Mouse (Mus musculus) stomach, embryonic 16.5 days (tissue): ENCODE measurements around the gene Misp. TPM values are rescaled to one million over a fixed set of nuclear protein-coding genes. Genes with fewer than 3 reads are reported as not detected.

Source experiments
- ATAC-seq: fragments of 200-750 bp; cut with Nextera tagmentation; 2 replicates; pipeline ENCODE4 v1.8.0; 2017; ENCODE audit warnings: moderate number of reproducible peaks, moderate TSS enrichment; ENCODE audit not compliant: insufficient read depth, low FRiP score
- H3K27ac ChIP-seq: fragments of 300-500 bp; sonication (generic); 2 replicates; pipeline ENCODE4 v1.5.1; 2014; ENCODE audit warnings: low read length
- H3K27me3 ChIP-seq: fragments of 300-500 bp; sonication (generic); 2 replicates; pipeline ENCODE4 v1.6.1; 2014; ENCODE audit warnings: low read length, control low read depth, mixed read lengths; ENCODE audit not compliant: control insufficient read depth, insufficient read depth
- H3K36me3 ChIP-seq: fragments of 300-500 bp; sonication (generic); 2 replicates; pipeline ENCODE4 v1.6.1; 2014; ENCODE audit warnings: low read length; ENCODE audit not compliant: control insufficient read depth, insufficient read depth
- H3K4me1 ChIP-seq: fragments of 300-500 bp; sonication (generic); 2 replicates; pipeline ENCODE4 v1.6.1; 2014; ENCODE audit warnings: low read length, control low read depth, mixed read lengths; ENCODE audit not compliant: control insufficient read depth, insufficient read depth
- H3K4me2 ChIP-seq: fragments of 300-500 bp; sonication (generic); 2 replicates; pipeline ENCODE4 v1.6.1; 2014; ENCODE audit warnings: low read depth, low read length, mixed read lengths
- H3K4me3 ChIP-seq: fragments of 300-500 bp; sonication (generic); replicated peaks from 2 replicates; pipeline ENCODE4 v1.5.1; 2014; ENCODE audit warnings: mild to moderate bottlenecking, low read length
- H3K9ac ChIP-seq: fragments of 300-500 bp; sonication (generic); 2 replicates; pipeline ENCODE4 v1.6.1; 2014; ENCODE audit warnings: low read length
- H3K9me3 ChIP-seq: fragments of 300-500 bp; sonication (generic); replicated peaks from 2 replicates; pipeline ENCODE4 v1.6.1; 2016; ENCODE audit warnings: low read length, control low read depth; ENCODE audit not compliant: control insufficient read depth
- WGBS: fragments of 180-500 bp; shearing (Covaris S2); extraction: QIAGEN DNeasy Blood & Tissue Kit; methylation state at CpG from one replicate; pipeline ENCODE4 v1.1.7; 2014; 5-methylcytosine and 5-hydroxymethylcytosine counted together
- polyA plus RNA-seq: library from polyadenylated mRNA; unstranded; fragments of >200 nt; fragmentation: Nextera tagmentation; extraction: Ambion mirVana; gene quantifications from 2 replicates; pipeline ENCODE4 v1.2.1, GENCODE M21; 2015

The Misp gene
- polyA plus RNA-seq, 1 experiment from 2014 or later, result 50.6 TPM

DNA sequence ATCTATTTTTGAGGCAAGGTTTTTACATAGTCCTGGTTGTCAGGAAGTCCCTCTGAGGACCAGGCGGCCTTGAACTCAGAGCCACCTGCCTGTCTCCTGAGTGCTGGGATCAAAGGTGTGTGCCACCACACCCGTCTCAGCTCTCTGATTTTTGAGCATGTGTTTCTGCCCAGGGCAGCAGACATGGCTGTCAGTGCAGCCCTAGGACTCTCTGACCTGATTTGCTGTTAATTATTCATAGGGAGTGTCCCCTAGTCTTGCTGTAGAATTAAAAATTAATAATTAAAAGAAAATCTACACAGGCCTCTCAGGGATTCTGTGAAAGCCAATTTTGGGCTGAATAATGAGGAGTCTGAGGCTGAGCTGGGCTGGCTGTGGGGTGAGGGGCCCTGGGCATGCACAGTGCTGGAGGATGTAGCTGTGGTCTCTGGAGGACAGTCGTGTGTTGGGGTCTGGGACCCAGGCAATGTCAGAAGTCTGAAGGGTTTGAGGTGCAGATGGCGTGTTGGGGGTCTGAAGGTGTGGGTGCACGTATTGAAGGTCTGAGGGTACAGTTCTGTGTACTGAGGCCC is 6.4 kb upstream of the Misp start:
- Histone ChIP-seq H3K27me3 (no peaks in the 10 kb centered on the region), H3K36me3 (0 out of 2 replicates have a peak, but pooled peaks cover 5% of the 10 kb centered on the region), H3K9me3 (no peaks in the 10 kb centered on the region), H3K9ac (no peak overlapping the region), H3K4me1 (0 out of 2 replicates have a peak, but pooled peaks cover 4% of the 10 kb centered on the region), H3K4me3 (no peak overlapping the region), H3K4me2 (no peak overlapping the region), H3K27ac (no peak overlapping the region)
- WGBS, result 72% methylated on average over 5 of the region's 5 CpGs
- no peak for ATAC-seq

DNA sequence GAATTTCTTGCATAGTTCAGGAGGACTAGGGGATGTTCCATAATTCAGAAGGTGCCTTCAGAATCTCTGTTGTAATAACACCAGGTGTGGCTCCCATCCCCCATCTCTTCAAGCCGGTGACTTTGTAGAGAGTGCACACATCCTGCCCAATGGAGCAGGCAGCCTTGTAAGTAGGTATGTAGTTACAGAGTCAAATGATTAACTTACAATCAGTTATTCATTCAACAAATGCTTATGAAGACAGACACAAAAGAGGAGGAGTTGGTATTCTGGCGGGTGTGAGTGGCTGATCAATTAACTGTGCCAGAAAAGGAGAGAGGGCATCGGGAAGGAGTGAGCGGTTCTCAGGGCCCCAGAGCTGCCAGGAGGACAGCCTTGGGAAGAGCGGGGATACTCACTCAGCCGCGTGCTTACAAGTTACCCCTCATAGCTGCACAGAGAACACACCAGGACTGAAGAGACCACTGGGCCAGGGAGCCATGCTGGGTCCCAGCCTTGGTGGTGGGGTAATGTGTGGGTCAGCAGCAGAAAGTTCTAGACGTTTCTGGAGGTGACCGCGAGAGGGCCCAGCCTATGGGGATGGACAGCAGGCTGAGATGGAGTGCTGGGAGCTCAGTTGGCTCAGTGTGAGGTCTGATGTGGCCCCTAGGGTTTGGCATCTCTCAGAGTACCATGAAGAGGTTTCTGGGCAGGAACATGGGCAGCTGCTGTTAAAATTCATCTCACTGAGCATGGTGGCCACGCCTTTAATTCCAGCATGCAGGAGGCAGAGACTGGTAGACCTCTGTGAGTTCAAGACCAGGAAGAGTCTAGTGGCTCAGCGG is 4.9 kb upstream of the Misp start:
- Histone ChIP-seq H3K4me3 (no peak overlapping the region), H3K27ac (no peak overlapping the region), H3K9me3 (no peaks in the 10 kb centered on the region), H3K4me1 (peaks cover 14% of the 10 kb centered on the region; the same call in 1 of the 2 replicates), H3K27me3 (no peaks in the 10 kb centered on the region), H3K9ac (no peak overlapping the region), H3K36me3 (0 out of 2 replicates have a peak, but pooled peaks cover 5% of the 10 kb centered on the region), H3K4me2 (no peak overlapping the region)
- no peak for ATAC-seq
- WGBS, result 84% methylated on average over 12 of the region's 12 CpGs

DNA sequence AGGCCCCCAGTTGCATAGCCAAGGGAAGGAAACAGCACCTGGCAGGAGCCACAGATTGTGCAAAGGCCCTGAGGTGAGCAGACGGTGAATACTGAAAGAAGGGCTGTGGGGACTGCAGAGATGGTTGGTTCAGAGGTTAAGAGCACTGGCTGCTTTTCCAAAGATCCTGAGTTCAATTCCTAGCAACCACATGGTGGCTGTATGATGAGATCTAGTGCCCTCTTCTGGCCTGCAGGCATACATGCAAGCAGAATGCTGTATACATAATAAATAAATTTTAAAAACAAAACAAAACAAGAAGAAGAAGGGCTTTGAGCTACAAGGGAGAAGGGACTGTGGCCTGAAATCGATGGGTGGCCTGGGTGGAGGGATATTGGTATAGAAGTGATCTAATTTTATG is 3.7 kb upstream of the Misp start:
- H3K27me3 ChIP-seq, result no peaks in the 10 kb centered on the region
- no peak overlapping the region for H3K4me3 ChIP-seq
- no peak for ATAC-seq
- no peak overlapping the region for H3K9ac ChIP-seq
- peaks cover 16% of the 10 kb centered on the region for H3K4me1 ChIP-seq
- H3K4me2 ChIP-seq, result no peak overlapping the region
- H3K9me3 ChIP-seq, result no peaks in the 10 kb centered on the region
- 0 out of 2 replicates have a peak, but pooled peaks cover 5% of the 10 kb centered on the region for H3K36me3 ChIP-seq
- H3K27ac ChIP-seq, result no peak overlapping the region; the same call in 1 of the 2 replicates
- WGBS, result 80% methylated on average over 2 of the region's 2 CpGs

DNA sequence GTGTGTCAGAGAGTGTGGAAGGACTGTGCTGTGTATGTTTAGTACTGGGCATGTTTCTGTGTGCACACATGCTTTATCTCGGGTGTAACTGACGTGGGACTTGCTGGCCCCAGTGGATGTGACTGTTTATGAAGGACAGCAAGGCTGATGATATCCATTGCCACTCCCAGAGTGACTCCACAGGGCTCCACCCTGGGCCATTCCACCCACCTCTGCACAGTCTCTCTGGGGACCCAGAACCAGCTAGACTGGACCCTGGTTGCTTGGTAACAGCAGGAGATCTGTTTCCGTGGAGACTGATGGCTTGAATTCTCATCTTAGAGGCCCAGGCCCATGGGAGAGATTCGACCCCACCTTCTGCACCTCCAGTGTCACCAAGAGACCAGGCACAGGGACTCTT is 2.6 kb upstream of the Misp start:
- WGBS, result 60% methylated on average over 4 of the region's 4 CpGs
- Histone ChIP-seq H3K27ac (0 out of 2 replicates have a peak overlapping the region, but pooled peaks have one; percentile 18), H3K4me2 (no peak overlapping the region), H3K4me1 (peaks cover 24% of the 10 kb centered on the region), H3K36me3 (0 out of 2 replicates have a peak, but pooled peaks cover 5% of the 10 kb centered on the region), H3K9me3 (no peaks in the 10 kb centered on the region), H3K9ac (no peak overlapping the region), H3K27me3 (no peaks in the 10 kb centered on the region), H3K4me3 (no peak overlapping the region)
- ATAC-seq, result no peak

DNA sequence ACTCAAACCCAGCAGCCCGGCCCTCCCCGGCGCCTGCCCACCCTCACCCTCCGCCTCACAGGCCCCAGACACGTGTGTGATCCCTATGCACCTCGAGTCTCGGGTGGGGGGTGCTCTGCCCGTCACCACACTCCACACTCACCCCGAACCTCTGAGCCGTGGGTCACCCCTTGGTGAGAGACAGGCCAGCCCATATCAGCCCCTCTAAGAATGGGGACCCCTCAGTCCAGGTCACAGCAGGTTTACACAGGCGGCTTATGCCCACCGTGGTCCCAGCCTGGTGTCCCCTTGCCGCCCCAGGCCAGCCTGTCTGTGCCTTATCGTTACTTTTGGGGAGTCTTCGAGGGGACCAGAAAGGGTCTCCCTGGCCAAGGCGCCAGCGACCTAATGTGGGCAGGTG is 1.2 kb upstream of the Misp start:
- no peak overlapping the region for H3K27ac ChIP-seq
- H3K27me3 ChIP-seq, result no peaks in the 10 kb centered on the region
- no peak overlapping the region for H3K4me3 ChIP-seq
- no peak overlapping the region for H3K9ac ChIP-seq
- H3K4me1 ChIP-seq, result peaks cover 29% of the 10 kb centered on the region
- H3K4me2 ChIP-seq, result no peak overlapping the region
- H3K9me3 ChIP-seq, result no peaks in the 10 kb centered on the region
- 0 out of 2 replicates have a peak, but pooled peaks cover 5% of the 10 kb centered on the region for H3K36me3 ChIP-seq
- 89% methylated on average over 17 of the region's 17 CpGs for WGBS
- ATAC-seq, result no peak

DNA sequence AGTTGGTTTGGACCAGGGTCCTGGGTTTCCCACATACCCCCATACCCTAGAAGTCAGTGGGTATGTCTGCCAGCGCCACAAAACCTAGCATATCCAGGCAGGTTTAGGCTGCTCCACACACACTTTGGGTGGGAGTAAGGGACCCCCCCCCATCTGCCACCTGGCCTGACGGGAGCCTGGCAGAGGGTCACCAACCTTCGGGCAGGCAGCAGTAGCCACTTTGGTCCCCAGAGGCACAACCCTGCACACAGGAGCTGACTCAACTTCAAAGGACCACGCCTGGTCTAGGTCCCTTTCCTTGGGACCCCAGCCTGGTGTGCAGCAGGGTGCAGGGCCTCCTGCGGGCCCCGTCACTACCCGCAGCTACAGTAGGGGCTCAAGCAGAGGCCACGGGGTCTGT is 512 bp upstream of the Misp start:
- peaks cover 32% of the 10 kb centered on the region for H3K4me1 ChIP-seq
- H3K9ac ChIP-seq, result peak overlapping the region; percentile 46; the same call in 1 of the 2 replicates
- no peak overlapping the region for H3K4me3 ChIP-seq
- peak overlapping the region; percentile 15; the same call in 1 of the 2 replicates for H3K4me2 ChIP-seq
- no peak for ATAC-seq
- 0 out of 2 replicates have a peak, but pooled peaks cover 5% of the 10 kb centered on the region for H3K36me3 ChIP-seq
- 78% methylated on average over 8 of the region's 8 CpGs for WGBS
- no peaks in the 10 kb centered on the region for H3K9me3 ChIP-seq
- peak overlapping the region; percentile 95 for H3K27ac ChIP-seq
- no peaks in the 10 kb centered on the region for H3K27me3 ChIP-seq

DNA sequence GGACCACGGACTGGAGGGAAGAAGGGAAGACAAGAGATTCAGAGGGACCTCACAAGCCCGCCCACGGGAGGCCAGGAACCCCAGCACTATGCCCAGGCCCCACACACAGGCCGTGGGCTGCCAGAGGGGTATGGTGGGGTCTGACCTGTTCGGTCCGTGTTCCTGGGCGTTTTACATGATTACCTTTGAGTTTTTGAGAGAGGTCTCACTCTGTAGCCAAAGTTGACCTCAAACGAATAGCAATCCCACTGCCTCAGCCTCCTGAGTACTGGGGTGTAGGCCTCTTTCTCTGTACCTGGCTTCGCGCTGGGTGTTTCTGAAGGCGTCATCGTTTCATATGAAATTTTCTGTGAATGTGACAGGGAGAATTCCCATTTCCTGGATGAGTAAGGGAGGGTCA is 942 bp downstream of the Misp start:
- ATAC-seq, result no peak
- Histone ChIP-seq H3K27ac (peak overlapping the region; percentile 95), H3K4me2 (peak overlapping the region; percentile 50), H3K9ac (peak overlapping the region; percentile 57), H3K36me3 (0 out of 2 replicates have a peak, but pooled peaks cover 3% of the 10 kb centered on the region), H3K27me3 (no peaks in the 10 kb centered on the region), H3K9me3 (no peaks in the 10 kb centered on the region), H3K4me1 (peaks cover 32% of the 10 kb centered on the region), H3K4me3 (peak overlapping the region; percentile 15)
- WGBS, result 74% methylated on average over 12 of the region's 12 CpGs

DNA sequence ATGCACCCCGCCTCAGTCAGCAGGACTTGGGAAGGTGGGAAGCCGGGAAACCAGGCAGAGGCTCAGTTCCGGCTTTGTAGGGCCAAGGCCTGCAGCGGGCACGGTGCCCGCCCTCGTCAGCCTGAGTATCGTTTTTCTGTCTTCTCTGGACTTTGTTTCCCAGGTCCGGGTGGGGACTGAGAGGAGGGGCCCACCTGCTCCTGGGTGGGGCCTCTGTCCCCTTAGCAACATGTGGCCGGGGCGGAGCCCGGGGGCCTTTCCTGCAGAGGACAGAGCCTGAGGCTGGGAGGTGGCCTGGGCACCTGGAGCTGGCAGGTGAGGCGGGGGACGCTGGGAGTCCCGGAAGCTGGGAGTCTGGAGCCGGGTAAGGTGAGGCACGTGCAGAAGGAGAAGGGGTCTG is 1.6 kb downstream of the Misp start:
- H3K27me3 ChIP-seq, result no peaks in the 10 kb centered on the region
- no peaks in the 10 kb centered on the region for H3K36me3 ChIP-seq
- peak overlapping the region; percentile 95 for H3K27ac ChIP-seq
- 24% methylated on average over 17 of the region's 17 CpGs for WGBS
- ATAC-seq, result peak; percentile 88
- peak overlapping the region; percentile 57 for H3K9ac ChIP-seq
- H3K4me3 ChIP-seq, result peak overlapping the region; percentile 40
- peak overlapping the region; percentile 50 for H3K4me2 ChIP-seq
- H3K9me3 ChIP-seq, result no peaks in the 10 kb centered on the region
- peaks cover 32% of the 10 kb centered on the region for H3K4me1 ChIP-seq

DNA sequence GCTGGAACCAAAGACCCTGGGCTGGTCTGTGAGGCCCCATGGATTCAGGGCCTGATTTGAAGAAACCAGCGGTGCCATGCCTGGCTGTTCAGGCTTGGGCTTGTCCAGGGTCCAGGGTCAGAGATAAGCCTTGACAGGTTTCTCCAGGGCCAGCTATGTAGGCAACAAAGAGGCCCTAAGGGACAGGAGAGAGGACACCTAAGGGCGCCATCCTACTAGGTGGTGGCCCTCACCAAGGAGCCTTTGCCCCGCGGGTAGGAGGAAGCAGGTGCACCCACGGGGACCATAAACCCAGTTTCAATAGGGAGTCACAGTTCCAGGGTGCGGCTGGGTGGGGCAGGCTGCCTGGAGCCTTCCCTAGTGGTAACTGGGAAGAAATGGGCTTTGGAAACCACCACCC is 2.2 kb downstream of the Misp start:
- Histone ChIP-seq H3K4me3 (peak overlapping the region; percentile 40), H3K4me2 (peak overlapping the region; percentile 50), H3K9ac (peak overlapping the region; percentile 57), H3K4me1 (peaks cover 32% of the 10 kb centered on the region), H3K36me3 (no peaks in the 10 kb centered on the region), H3K27ac (peak overlapping the region; percentile 95), H3K27me3 (no peaks in the 10 kb centered on the region), H3K9me3 (no peaks in the 10 kb centered on the region)
- peak; percentile 20 for ATAC-seq
- 48% methylated on average over 6 of the region's 6 CpGs for WGBS
